Mouse (Mus musculus): ENCODE measurements at regions not wholly inside any gene's neighbourhood (a gene's known extent, or its start where the extent isn't known, plus 50 kb on each side); places are given as distances from the start of the nearest gene placed in this dataset.

GRCm38 (mm10) chr1:146185444-146185843 is 309.1 kb upstream of the Brinp3 start:
- Histone ChIP-seq H3K9ac (replicated peaks; ENCODE audit: low read length, poor library complexity, severe bottlenecking) (no peak overlapping the region), H3K4me2 (ENCODE audit: low read depth, low read length, poor library complexity, severe bottlenecking) (no peak overlapping the region), H3K27ac (ENCODE audit: low read depth, low read length) (no peak overlapping the region), H3K4me3 (ENCODE audit: low read depth, low read length) (no peak overlapping the region), H3K4me1 (ENCODE audit: insufficient read depth, low read length) (no peaks in the 10 kb centered on the region), H3K36me3 (ENCODE audit: insufficient read depth, low read length) (no peaks in the 10 kb centered on the region), H3K27me3 (ENCODE audit: insufficient read depth, low read length) (no peaks in the 10 kb centered on the region), H3K9me3 (ENCODE audit: low read length) (no peaks in the 10 kb centered on the region)
- 94% methylated on average over 2 of the region's 2 CpGs for WGBS
- TF ChIP-seq CTCF (IDR thresholded peaks at IDR 0.05), result no peak
- DNase-seq (ENCODE audit: low spot score), result no peak
- ATAC-seq (ENCODE audit: low FRiP score), result no peak

GRCm38 (mm10) chr1:146211646-146212045 is 282.9 kb upstream of the Brinp3 start:
- ATAC-seq (ENCODE audit: low FRiP score) (no peak), DNase-seq (ENCODE audit: low spot score) (peak; percentile 81)
- no peaks in the 10 kb centered on the region for H3K36me3 ChIP-seq (ENCODE audit: insufficient read depth, low read length)
- no peaks in the 10 kb centered on the region for H3K9me3 ChIP-seq (ENCODE audit: low read length)
- TF ChIP-seq CTCF (IDR thresholded peaks at IDR 0.05), result peak; percentile 33
- WGBS, result 84% methylated on average over 1 of the region's 1 CpGs
- no peaks in the 10 kb centered on the region for H3K4me1 ChIP-seq (ENCODE audit: insufficient read depth, low read length)
- H3K27ac ChIP-seq (ENCODE audit: low read depth, low read length), result no peak overlapping the region
- H3K4me3 ChIP-seq (ENCODE audit: low read depth, low read length), result no peak overlapping the region
- no peak overlapping the region for H3K4me2 ChIP-seq (ENCODE audit: low read depth, low read length, poor library complexity, severe bottlenecking)
- H3K27me3 ChIP-seq (ENCODE audit: insufficient read depth, low read length), result no peaks in the 10 kb centered on the region
- H3K9ac ChIP-seq (replicated peaks; ENCODE audit: low read length, poor library complexity, severe bottlenecking), result no peak overlapping the region

GRCm38 (mm10) chr1:146231487-146232466 is 262.8 kb upstream of the Brinp3 start:
- Histone ChIP-seq H3K9me3 (ENCODE audit: low read length) (peaks cover 2% of the 10 kb centered on the region; the same call in 1 of the 2 replicates), H3K36me3 (ENCODE audit: insufficient read depth, low read length) (no peaks in the 10 kb centered on the region), H3K27me3 (ENCODE audit: insufficient read depth, low read length) (no peaks in the 10 kb centered on the region), H3K27ac (ENCODE audit: low read depth, low read length) (no peak overlapping the region), H3K4me2 (ENCODE audit: low read depth, low read length, poor library complexity, severe bottlenecking) (no peak overlapping the region), H3K4me3 (ENCODE audit: low read depth, low read length) (no peak overlapping the region), H3K4me1 (ENCODE audit: insufficient read depth, low read length) (no peaks in the 10 kb centered on the region), H3K9ac (replicated peaks; ENCODE audit: low read length, poor library complexity, severe bottlenecking) (no peak overlapping the region)
- ATAC-seq (ENCODE audit: low FRiP score) (no peak), DNase-seq (ENCODE audit: low spot score) (no peak)
- no peak for TF ChIP-seq CTCF (IDR thresholded peaks at IDR 0.05)
- WGBS, result 80% methylated on average over 7 of the region's 7 CpGs

GRCm38 (mm10) chr1:146260400-146260799 is 234.2 kb upstream of the Brinp3 start:
- Histone ChIP-seq H3K36me3 (ENCODE audit: insufficient read depth, low read length) (no peaks in the 10 kb centered on the region), H3K27ac (ENCODE audit: low read depth, low read length) (no peak overlapping the region), H3K27me3 (ENCODE audit: insufficient read depth, low read length) (no peaks in the 10 kb centered on the region), H3K9ac (replicated peaks; ENCODE audit: low read length, poor library complexity, severe bottlenecking) (no peak overlapping the region), H3K4me1 (ENCODE audit: insufficient read depth, low read length) (no peaks in the 10 kb centered on the region), H3K4me3 (ENCODE audit: low read depth, low read length) (no peak overlapping the region), H3K9me3 (ENCODE audit: low read length) (no peaks in the 10 kb centered on the region), H3K4me2 (ENCODE audit: low read depth, low read length, poor library complexity, severe bottlenecking) (no peak overlapping the region)
- TF ChIP-seq CTCF (IDR thresholded peaks at IDR 0.05), result no peak
- ATAC-seq (ENCODE audit: low FRiP score) (no peak), DNase-seq (ENCODE audit: low spot score) (peak; percentile 1)

GRCm38 (mm10) chr1:146299031-146299430 is 195.5 kb upstream of the Brinp3 start:
- Histone ChIP-seq H3K27me3 (ENCODE audit: insufficient read depth, low read length) (no peaks in the 10 kb centered on the region), H3K9ac (replicated peaks; ENCODE audit: low read length, poor library complexity, severe bottlenecking) (no peak overlapping the region), H3K27ac (ENCODE audit: low read depth, low read length) (no peak overlapping the region), H3K4me2 (ENCODE audit: low read depth, low read length, poor library complexity, severe bottlenecking) (no peak overlapping the region), H3K36me3 (ENCODE audit: insufficient read depth, low read length) (no peaks in the 10 kb centered on the region), H3K9me3 (ENCODE audit: low read length) (no peaks in the 10 kb centered on the region), H3K4me1 (ENCODE audit: insufficient read depth, low read length) (no peaks in the 10 kb centered on the region), H3K4me3 (ENCODE audit: low read depth, low read length) (no peak overlapping the region)
- no peak for ATAC-seq (ENCODE audit: low FRiP score)
- 85% methylated on average over 4 of the region's 4 CpGs for WGBS
- no peak for DNase-seq (ENCODE audit: low spot score)
- TF ChIP-seq CTCF (IDR thresholded peaks at IDR 0.05), result no peak

- 83% methylated on average over 4 of the region's 4 CpGs for WGBS
These were observed 182.0 kb upstream of the Brinp3 start for GRCm38 (mm10) chr1:146312547-146312946.

More at GRCm38 (mm10) chr1:146312547-146312946, 182.0 kb upstream of the Brinp3 start:
- no peak for TF ChIP-seq CTCF (IDR thresholded peaks at IDR 0.05)
- no peak overlapping the region for H3K4me3 ChIP-seq (ENCODE audit: low read depth, low read length)
- H3K4me2 ChIP-seq (ENCODE audit: low read depth, low read length, poor library complexity, severe bottlenecking), result no peak overlapping the region
- H3K27ac ChIP-seq (ENCODE audit: low read depth, low read length), result no peak overlapping the region
- H3K9ac ChIP-seq (replicated peaks; ENCODE audit: low read length, poor library complexity, severe bottlenecking), result no peak overlapping the region
- no peaks in the 10 kb centered on the region for H3K9me3 ChIP-seq (ENCODE audit: low read length)
- no peaks in the 10 kb centered on the region for H3K27me3 ChIP-seq (ENCODE audit: insufficient read depth, low read length)
- ATAC-seq (ENCODE audit: low FRiP score) (no peak), DNase-seq (ENCODE audit: low spot score) (no peak)
- no peaks in the 10 kb centered on the region for H3K36me3 ChIP-seq (ENCODE audit: insufficient read depth, low read length)
- no peaks in the 10 kb centered on the region for H3K4me1 ChIP-seq (ENCODE audit: insufficient read depth, low read length)

Data from midbrain, postnatal 0 days (tissue).